Mouse (Mus musculus) hindbrain, embryonic 14.5 days (tissue): ENCODE measurements around the gene Pdf. TPM values are rescaled to one million over a fixed set of nuclear protein-coding genes. Genes with fewer than 3 reads are reported as not detected.

Experiments
- ATAC-seq: fragments of 200-750 bp; cut with Nextera tagmentation; 2 replicates; pipeline ENCODE4 v1.8.0; 2017; ENCODE audit warnings: moderate number of reproducible peaks, mild to moderate bottlenecking, moderate TSS enrichment, moderate library complexity; ENCODE audit not compliant: low FRiP score
- DNase-seq: peaks from one replicate; pipeline ENCODE4 v3.0.0-alpha.2; 2015; ENCODE audit warnings: low spot score
- H3K27ac ChIP-seq: fragments of 300-500 bp; sonication (generic); 2 replicates; pipeline ENCODE4 v1.5.1; 2014; ENCODE audit warnings: mild to moderate bottlenecking, moderate library complexity
- H3K27me3 ChIP-seq: fragments of 300-500 bp; sonication (generic); 2 replicates; pipeline ENCODE4 v1.6.1; 2014; ENCODE audit warnings: mild to moderate bottlenecking, low read length, mixed read lengths; ENCODE audit not compliant: control insufficient read depth, insufficient read depth
- H3K36me3 ChIP-seq: fragments of 300-500 bp; sonication (generic); replicated peaks from 2 replicates; pipeline ENCODE4 v1.6.1; 2014; ENCODE audit not compliant: control insufficient read depth, insufficient read depth
- H3K4me1 ChIP-seq: fragments of 300-500 bp; sonication (generic); replicated peaks from 2 replicates; pipeline ENCODE4 v1.6.1; 2014; ENCODE audit warnings: antibody characterized with exemption, low read length, mixed read lengths; ENCODE audit not compliant: control insufficient read depth, insufficient read depth
- H3K4me2 ChIP-seq: fragments of 300-500 bp; sonication (generic); replicated peaks from 2 replicates; pipeline ENCODE4 v1.6.1; 2014; ENCODE audit warnings: mild to moderate bottlenecking, moderate library complexity
- H3K4me3 ChIP-seq: fragments of 300-500 bp; sonication (generic); replicated peaks from 2 replicates; pipeline ENCODE4 v1.5.1; 2014; ENCODE audit warnings: mild to moderate bottlenecking, low read length
- H3K9ac ChIP-seq: fragments of 300-500 bp; sonication (generic); 2 replicates; pipeline ENCODE4 v1.6.1; 2014
- H3K9me3 ChIP-seq: fragments of 300-500 bp; sonication (generic); 2 replicates; pipeline ENCODE4 v1.6.1; 2016; ENCODE audit warnings: low read length; ENCODE audit not compliant: control insufficient read depth
- WGBS: fragments of 180-500 bp; shearing (Covaris S2); extraction: QIAGEN DNeasy Blood & Tissue Kit; methylation state at CpG from one replicate; pipeline ENCODE4 v1.1.7; 2014; 5-methylcytosine and 5-hydroxymethylcytosine counted together
- polyA plus RNA-seq: library from polyadenylated mRNA; unstranded; fragments of >200 nt; fragmentation: Nextera tagmentation; extraction: Ambion mirVana; gene quantifications from 2 replicates; pipeline ENCODE4 v1.2.1, GENCODE M21; 2014

The Pdf gene
- polyA plus RNA-seq, 1 experiment from 2014 or later: 32.1 TPM

GRCm38 (mm10) chr8:107074128-107074527 lies 25.7 kb upstream of the Pdf start:
- H3K9ac ChIP-seq: no peak overlapping the region
- 87% methylated on average over 1 of the region's 1 CpGs for WGBS
- no peaks in the 10 kb centered on the region for H3K4me1 ChIP-seq
- no peak overlapping the region for H3K4me3 ChIP-seq
- H3K4me2 ChIP-seq: no peak overlapping the region
- no peak for ATAC-seq
- no peaks in the 10 kb centered on the region for H3K27me3 ChIP-seq
- no peak overlapping the region for H3K27ac ChIP-seq
- no peak for DNase-seq
- peaks cover 97% of the 10 kb centered on the region for H3K36me3 ChIP-seq
- no peaks in the 10 kb centered on the region for H3K9me3 ChIP-seq

GRCm38 (mm10) chr8:107073706-107074105 lies 25.3 kb upstream of the Pdf start:
- Histone ChIP-seq H3K9ac (no peak overlapping the region), H3K36me3 (peaks cover 95% of the 10 kb centered on the region), H3K27me3 (no peaks in the 10 kb centered on the region), H3K4me1 (no peaks in the 10 kb centered on the region), H3K9me3 (no peaks in the 10 kb centered on the region), H3K27ac (no peak overlapping the region), H3K4me2 (no peak overlapping the region), H3K4me3 (no peak overlapping the region)
- 92% methylated on average over 4 of the region's 4 CpGs for WGBS
- no peak for ATAC-seq
- DNase-seq: no peak

GRCm38 (mm10) chr8:107065511-107066496 lies 17.4 kb upstream of the Pdf start, which contains the start of gene Tmed6:
Gene Tmed6, minus strand, starts transcription at chr8:107065644.
- no peak within 1 kb of the TSS for H3K27ac ChIP-seq
- peaks cover 21% of the 10 kb centered on the region for H3K36me3 ChIP-seq
- ATAC-seq (no peak), DNase-seq (no peak)
- H3K27me3 ChIP-seq: no peaks in the 10 kb centered on the region
- H3K4me1 ChIP-seq: no peaks in the 10 kb centered on the region
- no peaks in the 10 kb centered on the region for H3K9me3 ChIP-seq
- H3K4me3 ChIP-seq: no peak within 1 kb of the TSS
- H3K9ac ChIP-seq: no peak within 1 kb of the TSS
- 69% methylated on average over 17 of the region's 17 CpGs for WGBS
- H3K4me2 ChIP-seq: no peak within 1 kb of the TSS

- peaks cover 22% of the 10 kb centered on the region for H3K36me3 ChIP-seq
- WGBS: 91% methylated on average over 1 of the region's 1 CpGs
- H3K9ac ChIP-seq: no peak overlapping the region
- peaks cover 3% of the 10 kb centered on the region; the same call in 1 of the 2 replicates for H3K4me1 ChIP-seq
- no peaks in the 10 kb centered on the region for H3K27me3 ChIP-seq
- no peak for ATAC-seq
- H3K4me3 ChIP-seq: no peak overlapping the region
- no peak for DNase-seq
- H3K4me2 ChIP-seq: no peak overlapping the region
- H3K9me3 ChIP-seq: no peaks in the 10 kb centered on the region
- no peak overlapping the region for H3K27ac ChIP-seq
Observed at GRCm38 (mm10) chr8:107062613-107063012, 14.2 kb upstream of the Pdf start.

GRCm38 (mm10) chr8:107056973-107057369 lies 8.6 kb upstream of the Pdf start:
- Histone ChIP-seq H3K9me3 (no peaks in the 10 kb centered on the region), H3K27ac (no peak overlapping the region; the same call in 1 of the 2 replicates), H3K36me3 (peaks cover 50% of the 10 kb centered on the region), H3K4me3 (peak overlapping the region; percentile 81), H3K27me3 (no peaks in the 10 kb centered on the region), H3K9ac (peak overlapping the region; percentile 89), H3K4me1 (peaks cover 16% of the 10 kb centered on the region), H3K4me2 (peak overlapping the region; percentile 96)
- no peak for DNase-seq
- peak; percentile 74 for ATAC-seq
- under 1% methylated on average over 33 of the region's 33 CpGs for WGBS

GRCm38 (mm10) chr8:107056076-107056972 lies 7.9 kb upstream of the Pdf start, which contains the start of the genes Cog8 and Nip7:
Gene Cog8, minus strand, starts transcription at chr8:107056689.
Gene Nip7, plus strand, starts transcription at chr8:107056877.
- peaks cover 56% of the 10 kb centered on the region for H3K36me3 ChIP-seq

GRCm38 (mm10) chr8:107052046-107052445 lies 3.6 kb upstream of the Pdf start:
- Histone ChIP-seq H3K4me3 (no peak overlapping the region), H3K4me2 (no peak overlapping the region), H3K4me1 (peaks cover 25% of the 10 kb centered on the region; the same call in 1 of the 2 replicates), H3K27me3 (no peaks in the 10 kb centered on the region), H3K9ac (no peak overlapping the region), H3K36me3 (peaks cover 57% of the 10 kb centered on the region), H3K27ac (no peak overlapping the region), H3K9me3 (no peaks in the 10 kb centered on the region)
- DNase-seq: no peak
- 99% methylated on average over 8 of the region's 8 CpGs for WGBS
- no peak for ATAC-seq

More at GRCm38 (mm10) chr8:107056076-107056972, 7.9 kb upstream of the Pdf start, which contains the start of the genes Cog8 and Nip7:
- under 1% methylated on average over 86 of the region's 88 CpGs for WGBS
- peak within 1 kb of the TSS; percentile 89 for H3K9ac ChIP-seq
- H3K9me3 ChIP-seq: no peaks in the 10 kb centered on the region
- peaks cover 16% of the 10 kb centered on the region for H3K4me1 ChIP-seq
- no peaks in the 10 kb centered on the region for H3K27me3 ChIP-seq
- DNase-seq (peak; percentile 97), ATAC-seq (peak; percentile 95)
- peak within 1 kb of the TSS; percentile 79 for H3K27ac ChIP-seq
- peak within 1 kb of the TSS; percentile 96 for H3K4me2 ChIP-seq
- H3K4me3 ChIP-seq: peak within 1 kb of the TSS; percentile 81

- Histone ChIP-seq H3K36me3 (peaks cover 79% of the 10 kb centered on the region), H3K4me3 (no peak overlapping the region), H3K9me3 (no peaks in the 10 kb centered on the region), H3K27ac (no peak overlapping the region), H3K9ac (no peak overlapping the region), H3K4me1 (peaks cover 17% of the 10 kb centered on the region; the same call in 1 of the 2 replicates), H3K4me2 (0 out of 2 replicates have a peak overlapping the region, but pooled peaks have one; percentile 92), H3K27me3 (no peaks in the 10 kb centered on the region)
- WGBS: 94% methylated on average over 4 of the region's 4 CpGs
- DNase-seq (no peak), ATAC-seq (no peak)
Observed at GRCm38 (mm10) chr8:107049480-107049879, 1.1 kb upstream of the Pdf start.
